Comparison of ENCODE assay signal across 8 mouse cellular contexts in the genomic region with DNA sequence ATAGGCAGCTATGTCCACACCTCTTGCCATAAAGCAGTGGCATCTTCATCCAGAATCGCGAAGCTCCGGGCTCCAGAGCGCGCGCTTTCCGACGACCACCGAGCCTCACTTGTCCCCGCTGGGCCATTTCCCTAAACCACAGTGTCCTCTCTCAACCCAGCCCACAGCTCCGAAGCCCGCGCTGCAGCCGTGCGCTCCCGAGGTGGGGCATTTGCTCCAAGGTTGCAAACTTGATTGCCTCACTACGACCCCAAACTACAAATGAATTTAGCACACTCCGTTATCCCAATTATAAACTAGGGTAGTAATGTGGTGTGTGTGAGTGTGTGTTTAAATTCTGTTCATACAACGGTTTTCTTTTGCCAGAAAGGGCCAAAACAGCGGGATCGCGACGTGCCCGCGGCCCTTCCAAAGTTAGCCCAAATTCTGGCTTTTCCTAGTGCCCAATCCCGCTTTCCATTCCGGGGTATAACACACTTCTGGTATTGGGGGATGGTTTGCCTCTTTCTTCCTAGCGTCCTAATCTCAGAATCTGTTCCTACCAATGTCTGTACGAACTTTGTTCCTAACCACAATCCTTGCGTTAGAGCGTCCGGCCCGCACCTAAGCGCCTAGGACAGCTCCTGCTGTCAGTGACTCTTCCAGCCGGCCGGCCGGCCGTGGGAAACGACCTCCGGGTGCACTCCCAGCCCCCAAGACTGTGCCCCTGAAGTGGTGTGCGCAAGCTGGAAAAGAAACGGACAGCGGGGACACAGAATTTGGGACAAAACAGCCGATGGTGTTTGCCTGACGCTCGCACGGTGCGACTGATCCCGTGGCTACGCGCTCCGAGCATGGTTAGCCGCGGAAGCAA. TPM values are rescaled to one million over a fixed set of nuclear protein-coding genes. Genes with fewer than 3 reads are reported as not detected.
A peak's percentile ranks its signal among the peaks of the same experiment; 100 is the strongest.
DNase-seq lines count a peak whose midpoint lies in the region; ATAC-seq and TF ChIP-seq lines count a peak whose summit lies in the region.

No protein-coding gene starts in this region.

- WGBS in embryonic facial prominence, embryonic 11.5 days: under 1% methylated on average over 54 of the region's 54 CpGs
- under 1% methylated on average over 54 of the region's 54 CpGs for WGBS in hindbrain, postnatal 0 days
- WGBS in midbrain, postnatal 0 days: under 1% methylated on average over 54 of the region's 54 CpGs

- ATAC-seq in embryonic facial prominence, embryonic 11.5 days (replicated peaks; ENCODE audit: insufficient number of reproducible peaks, low FRiP score, low TSS enrichment, low read depth): no peak
- no peak for ATAC-seq in hindbrain, postnatal 0 days
- no peak for ATAC-seq in midbrain, postnatal 0 days (ENCODE audit: low FRiP score)
- ATAC-seq in frontal cortex, adult (ENCODE audit: low TSS enrichment): no peak

- no peak overlapping the region; the same call in 1 of the 2 replicates for H3K9ac ChIP-seq in embryonic facial prominence, embryonic 11.5 days (replicated peaks; ENCODE audit: low read length)
- H3K9ac ChIP-seq in hindbrain, postnatal 0 days (replicated peaks; ENCODE audit: low read length): no peak overlapping the region
- H3K9ac ChIP-seq in midbrain, postnatal 0 days (replicated peaks; ENCODE audit: low read length, poor library complexity, severe bottlenecking): peak overlapping the region; percentile 48; the same call in 1 of the 2 replicates

- peak overlapping the region; percentile 88 for H3K4me2 ChIP-seq in embryonic facial prominence, embryonic 11.5 days (ENCODE audit: low read depth, low read length)
- H3K4me2 ChIP-seq in hindbrain, postnatal 0 days (ENCODE audit: low read depth, low read length): peak overlapping the region; percentile 88
- H3K4me2 ChIP-seq in midbrain, postnatal 0 days (ENCODE audit: low read depth, low read length, poor library complexity, severe bottlenecking): peak overlapping the region; percentile 99

- H3K27me3 ChIP-seq in embryonic facial prominence, embryonic 11.5 days (ENCODE audit: control insufficient read depth, insufficient read depth, low read length): peaks cover 60% of the 10 kb centered on the region
- H3K27me3 ChIP-seq in hindbrain, postnatal 0 days (ENCODE audit: insufficient read depth, low read length): peaks cover 67% of the 10 kb centered on the region
- H3K27me3 ChIP-seq in midbrain, postnatal 0 days (ENCODE audit: insufficient read depth, low read length): peaks cover 77% of the 10 kb centered on the region

- no peaks in the 10 kb centered on the region for H3K9me3 ChIP-seq in embryonic facial prominence, embryonic 11.5 days (replicated peaks; ENCODE audit: control insufficient read depth, low read length)
- no peaks in the 10 kb centered on the region for H3K9me3 ChIP-seq in hindbrain, postnatal 0 days (ENCODE audit: low read length)
- H3K9me3 ChIP-seq in midbrain, postnatal 0 days (ENCODE audit: low read length): no peaks in the 10 kb centered on the region

- no peak for DNase-seq in left cerebral cortex, adult 2 months (ENCODE audit: extremely low spot score in 1 of 2, low spot score in 2 of 2)
- no peak for DNase-seq in left cerebral cortex, postnatal 25 days (ENCODE audit: low spot score in 2 of 2)
- DNase-seq in embryonic facial prominence, embryonic 11.5 days (ENCODE audit: low spot score): peak; percentile 49
- DNase-seq in hindbrain, postnatal 0 days (ENCODE audit: low spot score): peak; percentile 6
- DNase-seq in midbrain, postnatal 0 days (ENCODE audit: low spot score): no peak
- no peak for DNase-seq in layer of hippocampus, postnatal 14 days (ENCODE audit: low spot score in 2 of 2)
- no peak for DNase-seq in layer of hippocampus, adult 8-10 months (ENCODE audit: low spot score in 2 of 2)

- intact Hi-C loops in left cerebral cortex, adult 2 months (cut with DNase I): loop anchor here (1.0 to 5.0 kb wide), 4 partner anchors 55 to 355 kb away; no protein-coding TSS in a partner anchor
- intact Hi-C loops in left cerebral cortex, postnatal 25 days (cut with DNase I): loop anchor here (1.0 to 5.0 kb wide), 4 partner anchors 55 to 355 kb away; no protein-coding TSS in a partner anchor

- H3K4me1 ChIP-seq in embryonic facial prominence, embryonic 11.5 days (ENCODE audit: control insufficient read depth, insufficient read depth, low read length): no peaks in the 10 kb centered on the region; the same call in 1 of the 2 replicates
- peaks cover 4% of the 10 kb centered on the region; the same call in 1 of the 2 replicates for H3K4me1 ChIP-seq in hindbrain, postnatal 0 days (ENCODE audit: insufficient read depth, low read length)
- H3K4me1 ChIP-seq in midbrain, postnatal 0 days (ENCODE audit: insufficient read depth, low read length): peaks cover 3% of the 10 kb centered on the region; the same call in 1 of the 2 replicates

- no peak overlapping the region; the same call in 1 of the 2 replicates for H3K27ac ChIP-seq in left cerebral cortex, adult 2 months
- no peak overlapping the region for H3K27ac ChIP-seq in embryonic facial prominence, embryonic 11.5 days (replicated peaks; ENCODE audit: low read depth, low read length)
- no peak overlapping the region for H3K27ac ChIP-seq in hindbrain, postnatal 0 days
- H3K27ac ChIP-seq in midbrain, postnatal 0 days (ENCODE audit: low read depth, low read length): no peak overlapping the region

- H3K36me3 ChIP-seq in embryonic facial prominence, embryonic 11.5 days (replicated peaks; ENCODE audit: control insufficient read depth, insufficient read depth, low read depth, low read length): no peaks in the 10 kb centered on the region
- no peaks in the 10 kb centered on the region for H3K36me3 ChIP-seq in hindbrain, postnatal 0 days (ENCODE audit: insufficient read depth, low read length)
- no peaks in the 10 kb centered on the region for H3K36me3 ChIP-seq in midbrain, postnatal 0 days (ENCODE audit: insufficient read depth, low read length)

- TF ChIP-seq CTCF in left cerebral cortex, adult 2 months (IDR thresholded peaks at IDR 0.05): no peak
- TF ChIP-seq CTCF in hindbrain, postnatal 0 days (IDR thresholded peaks at IDR 0.05; ENCODE audit: low read depth): no peak
- TF ChIP-seq CTCF in midbrain, postnatal 0 days (IDR thresholded peaks at IDR 0.05): no peak

- H3K4me3 ChIP-seq in left cerebral cortex, adult 2 months: peak overlapping the region; percentile 54
- H3K4me3 ChIP-seq in embryonic facial prominence, embryonic 11.5 days (ENCODE audit: low read depth, low read length): peak overlapping the region; percentile 53
- H3K4me3 ChIP-seq in hindbrain, postnatal 0 days (ENCODE audit: low read length): peak overlapping the region; percentile 52
- peak overlapping the region; percentile 47 for H3K4me3 ChIP-seq in midbrain, postnatal 0 days (ENCODE audit: low read depth, low read length)

RNA-seq across cellular contexts. Expression of gene Barx2, which starts 0.7 kb away (rescaled TPM):
- 1 to 10 TPM; 5.0 to 6.8 TPM for total RNA-seq in left cerebral cortex, adult 2 months (2021)
- total RNA-seq in left cerebral cortex, postnatal 25 days (2021): 1 to 10 TPM; 5.8 to 7.4 TPM
- polyA plus RNA-seq in embryonic facial prominence, embryonic 11.5 days (2014; fragmentation: Nextera tagmentation; extraction: Ambion mirVana): 0.72 and 1.4 TPM in 2 replicates
- total RNA-seq in hindbrain, postnatal 0 days (2014; rRNA removed): 1.0 and 2.9 TPM in 2 replicates
- 0.49 TPM in 2 replicates for polyA plus RNA-seq in hindbrain, postnatal 0 days (2015; fragmentation: Nextera tagmentation; extraction: Ambion mirVana)
- total RNA-seq in midbrain, postnatal 0 days (2014; rRNA removed): 1.9 and 2.9 TPM in 2 replicates
- polyA plus RNA-seq in midbrain, postnatal 0 days (2015; fragmentation: Nextera tagmentation; extraction: Ambion mirVana): 0.27 and 0.79 TPM in 2 replicates
- 1 to 10 TPM; 1.6 to 1.9 TPM for total RNA-seq in layer of hippocampus, postnatal 14 days (2021)
- total RNA-seq in layer of hippocampus, adult 8-10 months (2022): 1 to 10 TPM in 3 of 4 experiments, under 1 TPM in 1; 0.47 to 1.8 (median 1.1) TPM

Comparison
In these comparisons a context has a peak if more than half of its experiments do, and no peak if none do; other contexts are left out.
1. DNase-seq: peak in embryonic facial prominence, embryonic 11.5 days (single experiment) and hindbrain, postnatal 0 days (single experiment); none in left cerebral cortex, adult 2 months (0 of 2), left cerebral cortex, postnatal 25 days (0 of 2), midbrain, postnatal 0 days (single experiment), layer of hippocampus, postnatal 14 days (0 of 2) and layer of hippocampus, adult 8-10 months (0 of 2).
2. Peak in every context shown above with its lines, with median percentiles within 50 percentile points of each other: H3K4me3 ChIP-seq and H3K4me2 ChIP-seq.